18 mouse cellular contexts compared by ENCODE assay signal in genomic region chr2:18674193-18674902, GRCm38 (mm10). TPM values are rescaled to one million over a fixed set of nuclear protein-coding genes. Genes with fewer than 3 reads are reported as not detected.
A peak's percentile ranks its signal among the peaks of the same experiment; 100 is the strongest.
DNase-seq lines count a peak whose midpoint lies in the region; ATAC-seq and TF ChIP-seq lines count a peak whose summit lies in the region.
"Had no signal": no experiment of that assay in that cellular context is flagged by ENCODE, and none has a peak within 500 bp of the region (broad histone marks: within the 10 kb centered on the region; RNA-seq: fewer than 3 reads in every experiment).

No protein-coding gene starts in this region.

- no peak overlapping the region for H3K27ac ChIP-seq in hindbrain, embryonic 11.5 days (ENCODE audit: low read depth, low read length)
- no peak overlapping the region for H3K27ac ChIP-seq in hindbrain, embryonic 13.5 days
- H3K27ac ChIP-seq in lung, embryonic 14.5 days (ENCODE audit: low read depth) = no peak overlapping the region
- H3K27ac ChIP-seq in embryonic facial prominence, embryonic 12.5 days = no peak overlapping the region
- H3K27ac ChIP-seq: gastrocnemius, adult 2 months; left cerebral cortex, adult 2 months; limb, embryonic 15.5 days; neural tube, embryonic 15.5 days had no signal

- no peak for TF ChIP-seq CTCF in lung, embryonic 14.5 days (IDR thresholded peaks at IDR 0.05; ENCODE audit: low read depth)

- H3K27me3 ChIP-seq in hindbrain, embryonic 11.5 days (ENCODE audit: control insufficient read depth, insufficient read depth, low read length) = peaks cover 12% of the 10 kb centered on the region
- peaks cover 18% of the 10 kb centered on the region for H3K27me3 ChIP-seq in hindbrain, embryonic 13.5 days
- H3K27me3 ChIP-seq in lung, embryonic 14.5 days (ENCODE audit: insufficient read depth, low read length) = peaks cover 11% of the 10 kb centered on the region; the same call in 1 of the 2 replicates
- no peaks in the 10 kb centered on the region; the same call in 1 of the 2 replicates for H3K27me3 ChIP-seq in embryonic facial prominence, embryonic 12.5 days
- H3K27me3 ChIP-seq: neural tube, embryonic 15.5 days had no signal

- no peaks in the 10 kb centered on the region for H3K9me3 ChIP-seq in hindbrain, embryonic 11.5 days (ENCODE audit: control insufficient read depth, low read length)
- H3K9me3 ChIP-seq in hindbrain, embryonic 13.5 days = no peaks in the 10 kb centered on the region
- H3K9me3 ChIP-seq in lung, embryonic 14.5 days (ENCODE audit: low read depth, low read length) = no peaks in the 10 kb centered on the region
- no peaks in the 10 kb centered on the region for H3K9me3 ChIP-seq in embryonic facial prominence, embryonic 12.5 days
- H3K9me3 ChIP-seq: limb, embryonic 15.5 days; neural tube, embryonic 15.5 days had no signal

- DNase-seq in hindbrain, embryonic 11.5 days (ENCODE audit: low spot score) = peak; percentile 29
- no peak for DNase-seq in lung, embryonic 14.5 days
- DNase-seq in lung, postnatal 14 days = no peak
- DNase-seq in ES-CJ7 (ENCODE audit: low read depth, low spot score) = peak; percentile 32
- DNase-seq in right cerebral cortex, adult 2 months (ENCODE audit: low spot score in 2 of 2) = no peak
- no peak for DNase-seq in T-cell, adult 2 months (ENCODE audit: low spot score)
- DNase-seq: cerebellum, adult 9-11 months; gastrocnemius, adult 2 months; heart, adult 18-20 months; heart, postnatal 10 days; lung, postnatal 10 days had no signal

- no peak for ATAC-seq in hindbrain, embryonic 11.5 days (ENCODE audit: low FRiP score)
- no peak for ATAC-seq in hindbrain, embryonic 13.5 days (ENCODE audit: low FRiP score)
- ATAC-seq in lung, embryonic 14.5 days (ENCODE audit: insufficient read depth) = no peak
- no peak for ATAC-seq in embryonic facial prominence, embryonic 12.5 days (ENCODE audit: insufficient number of reproducible peaks, insufficient read depth, low FRiP score, low TSS enrichment)
- ATAC-seq: inflammation-experienced regulatory T-cells, adult 6 months; midbrain, embryonic 16.5 days had no signal

- H3K4me2 ChIP-seq in hindbrain, embryonic 11.5 days (replicated peaks; ENCODE audit: low read depth, low read length) = no peak overlapping the region
- H3K4me2 ChIP-seq in hindbrain, embryonic 13.5 days = no peak overlapping the region; the same call in 1 of the 2 replicates
- H3K4me2 ChIP-seq in lung, embryonic 14.5 days = peak overlapping the region; percentile 27
- 0 out of 2 replicates have a peak overlapping the region, but pooled peaks have one; percentile 13 for H3K4me2 ChIP-seq in embryonic facial prominence, embryonic 12.5 days (replicated peaks)
- H3K4me2 ChIP-seq: limb, embryonic 15.5 days had no signal

- 23% methylated on average over 4 of the region's 4 CpGs for WGBS in hindbrain, embryonic 11.5 days
- WGBS in hindbrain, embryonic 13.5 days = 49% methylated on average over 4 of the region's 4 CpGs
- WGBS in lung, embryonic 14.5 days = 78% methylated on average over 4 of the region's 4 CpGs
- WGBS in embryonic facial prominence, embryonic 12.5 days = 29% methylated on average over 4 of the region's 4 CpGs

- no peak overlapping the region for H3K9ac ChIP-seq in hindbrain, embryonic 11.5 days (ENCODE audit: low read depth, low read length)
- H3K9ac ChIP-seq in hindbrain, embryonic 13.5 days = no peak overlapping the region
- H3K9ac ChIP-seq in lung, embryonic 14.5 days = no peak overlapping the region
- no peak overlapping the region for H3K9ac ChIP-seq in embryonic facial prominence, embryonic 12.5 days
- H3K9ac ChIP-seq: limb, embryonic 15.5 days; neural tube, embryonic 15.5 days had no signal

- no peak overlapping the region for H3K4me3 ChIP-seq in hindbrain, embryonic 11.5 days (ENCODE audit: low read depth, low read length)
- H3K4me3 ChIP-seq in hindbrain, embryonic 13.5 days = no peak overlapping the region
- H3K4me3 ChIP-seq in lung, embryonic 14.5 days (ENCODE audit: low read depth, low read length) = no peak overlapping the region
- H3K4me3 ChIP-seq in embryonic facial prominence, embryonic 12.5 days = no peak overlapping the region
- H3K4me3 ChIP-seq: left cerebral cortex, adult 2 months; limb, embryonic 15.5 days; neural tube, embryonic 15.5 days had no signal

- H3K36me3 ChIP-seq in hindbrain, embryonic 11.5 days (ENCODE audit: control insufficient read depth, insufficient read depth, low read length) = no peaks in the 10 kb centered on the region
- H3K36me3 ChIP-seq in hindbrain, embryonic 13.5 days = no peaks in the 10 kb centered on the region
- H3K36me3 ChIP-seq in lung, embryonic 14.5 days (ENCODE audit: insufficient read depth) = 0 out of 2 replicates have a peak, but pooled peaks cover 3% of the 10 kb centered on the region
- no peaks in the 10 kb centered on the region for H3K36me3 ChIP-seq in embryonic facial prominence, embryonic 12.5 days
- H3K36me3 ChIP-seq: limb, embryonic 15.5 days; neural tube, embryonic 15.5 days had no signal

- no peaks in the 10 kb centered on the region for H3K4me1 ChIP-seq in hindbrain, embryonic 11.5 days (replicated peaks; ENCODE audit: control insufficient read depth, insufficient read depth, low read length)
- peaks cover 33% of the 10 kb centered on the region for H3K4me1 ChIP-seq in hindbrain, embryonic 13.5 days (replicated peaks)
- no peaks in the 10 kb centered on the region for H3K4me1 ChIP-seq in lung, embryonic 14.5 days (ENCODE audit: insufficient read depth)
- peaks cover 20% of the 10 kb centered on the region; the same call in 1 of the 2 replicates for H3K4me1 ChIP-seq in embryonic facial prominence, embryonic 12.5 days

RNA-seq across cellular contexts. Expression of gene Commd3, which starts 2.2 kb away (rescaled TPM):
- polyA plus RNA-seq in hindbrain, embryonic 11.5 days (2014; fragmentation: Nextera tagmentation; extraction: Ambion mirVana) = 152 and 161 TPM in 2 replicates
- 207 and 214 TPM in 2 replicates for polyA plus RNA-seq in hindbrain, embryonic 13.5 days (2015; fragmentation: Nextera tagmentation; extraction: Ambion mirVana)
- 194 and 200 TPM in 2 replicates for polyA plus RNA-seq in lung, embryonic 14.5 days (2014; fragmentation: Nextera tagmentation; extraction: Ambion mirVana)
- 206 and 207 TPM in 2 replicates for polyA plus RNA-seq in embryonic facial prominence, embryonic 12.5 days (2016; fragmentation: Nextera tagmentation; extraction: Ambion mirVana)

RNA-seq across cellular contexts. Expression of gene Bmi1, which starts 2.5 kb away (rescaled TPM):
- 40.6 and 48.8 TPM in 2 replicates for polyA plus RNA-seq in hindbrain, embryonic 11.5 days (2014; fragmentation: Nextera tagmentation; extraction: Ambion mirVana)
- 30.5 and 32.7 TPM in 2 replicates for polyA plus RNA-seq in hindbrain, embryonic 13.5 days (2015; fragmentation: Nextera tagmentation; extraction: Ambion mirVana)
- 33.4 and 33.8 TPM in 2 replicates for polyA plus RNA-seq in lung, embryonic 14.5 days (2014; fragmentation: Nextera tagmentation; extraction: Ambion mirVana)
- 32.3 and 34.3 TPM in 2 replicates for polyA plus RNA-seq in embryonic facial prominence, embryonic 12.5 days (2016; fragmentation: Nextera tagmentation; extraction: Ambion mirVana)

RNA-seq across cellular contexts. Expression of gene Spag6, which starts 19.5 kb away (rescaled TPM):
- polyA plus RNA-seq in hindbrain, embryonic 11.5 days (2014; fragmentation: Nextera tagmentation; extraction: Ambion mirVana) = 0.98 and 1.2 TPM in 2 replicates
- polyA plus RNA-seq in hindbrain, embryonic 13.5 days (2015; fragmentation: Nextera tagmentation; extraction: Ambion mirVana) = 0.16 and 0.32 TPM in 2 replicates
- polyA plus RNA-seq in lung, embryonic 14.5 days (2014; fragmentation: Nextera tagmentation; extraction: Ambion mirVana) = 0.14 and 0.22 TPM in 2 replicates
- 0.13 TPM in 1 of 2 replicates, not detected in the other for polyA plus RNA-seq in embryonic facial prominence, embryonic 12.5 days (2016; fragmentation: Nextera tagmentation; extraction: Ambion mirVana)
- polyA plus RNA-seq: inflammation-experienced regulatory T-cells, adult 6 months had no signal

Comparison
In these comparisons a context has a peak if more than half of its experiments do, and no peak if none do; other contexts are left out.
1. DNase-seq: peak in hindbrain, embryonic 11.5 days (single experiment) and ES-CJ7 (single experiment); none in lung, embryonic 14.5 days (single experiment), lung, postnatal 14 days (single experiment), right cerebral cortex, adult 2 months (0 of 2) and T-cell, adult 2 months (single experiment).
2. H3K4me2 ChIP-seq: peak in lung, embryonic 14.5 days (single experiment) and embryonic facial prominence, embryonic 12.5 days (single experiment); none in hindbrain, embryonic 11.5 days (single experiment) and hindbrain, embryonic 13.5 days (single experiment).